Mouse (Mus musculus) embryonic facial prominence, embryonic 13.5 days (tissue): ENCODE results near the gene Il1rl2. TPM values are rescaled to one million over a fixed set of nuclear protein-coding genes. Genes with fewer than 3 reads are reported as not detected.

ENCODE experiments used
- ATAC-seq: fragments of 200-750 bp; cut with Nextera tagmentation; 2 replicates; pipeline ENCODE4 v1.8.0; 2017; ENCODE audit warnings: low read depth; ENCODE audit not compliant: insufficient number of reproducible peaks, insufficient read depth, low FRiP score, low TSS enrichment
- H3K27ac ChIP-seq: fragments of 300-500 bp; sonication (generic); 2 replicates; pipeline ENCODE4 v1.5.1; 2015; ENCODE audit warnings: moderate library complexity, mild to moderate bottlenecking, inconsistent platforms
- H3K27me3 ChIP-seq: fragments of 300-500 bp; sonication (generic); 2 replicates; pipeline ENCODE4 v1.6.1; 2015; ENCODE audit warnings: mild to moderate bottlenecking, inconsistent platforms
- H3K36me3 ChIP-seq: fragments of 300-500 bp; sonication (generic); 2 replicates; pipeline ENCODE4 v1.6.1; 2015; ENCODE audit warnings: mild to moderate bottlenecking, inconsistent platforms
- H3K4me1 ChIP-seq: fragments of 300-500 bp; sonication (generic); 2 replicates; pipeline ENCODE4 v1.6.1; 2015; ENCODE audit warnings: inconsistent platforms
- H3K4me2 ChIP-seq: fragments of 300-500 bp; sonication (generic); 2 replicates; pipeline ENCODE4 v1.6.1; 2015; ENCODE audit warnings: moderate library complexity, mild to moderate bottlenecking, inconsistent platforms
- H3K4me3 ChIP-seq: fragments of 300-500 bp; sonication (generic); 2 replicates; pipeline ENCODE4 v1.5.1; 2015; ENCODE audit warnings: mild to moderate bottlenecking, inconsistent platforms
- H3K9ac ChIP-seq: fragments of 300-500 bp; sonication (generic); 2 replicates; pipeline ENCODE4 v1.6.1; 2015; ENCODE audit warnings: mild to moderate bottlenecking, inconsistent platforms
- H3K9me3 ChIP-seq: fragments of 300-500 bp; sonication (generic); 2 replicates; pipeline ENCODE4 v1.6.1; 2016; ENCODE audit warnings: inconsistent platforms
- WGBS: fragments of 180-500 bp; shearing (Covaris S2); methylation state at CpG from one replicate; pipeline ENCODE4 v1.1.7; 2015; ENCODE audit warnings: mixed read lengths; 5-methylcytosine and 5-hydroxymethylcytosine counted together
- polyA plus RNA-seq: library from polyadenylated mRNA; unstranded; fragments of >200 nt; fragmentation: Nextera tagmentation; extraction: Ambion mirVana; gene quantifications from 2 replicates; pipeline ENCODE4 v1.2.1, GENCODE M21; 2015

Il1rl2 gene
- polyA plus RNA-seq, 1 experiment from 2014 or later, result 11.4 TPM

GRCm38 (mm10) chr1:40358351-40358750, 33.9 kb downstream of the Il1rl2 start:
- 69% methylated on average over 2 of the region's 2 CpGs for WGBS

GRCm38 (mm10) chr1:40358771-40359181, 34.4 kb downstream of the Il1rl2 start:
- WGBS, result 88% methylated on average over 4 of the region's 4 CpGs
- Histone ChIP-seq H3K27ac (no peak overlapping the region), H3K4me3 (no peak overlapping the region), H3K9ac (no peak overlapping the region), H3K36me3 (0 out of 2 replicates have a peak, but pooled peaks cover 4% of the 10 kb centered on the region), H3K4me1 (peaks cover 46% of the 10 kb centered on the region), H3K27me3 (no peaks in the 10 kb centered on the region), H3K4me2 (no peak overlapping the region), H3K9me3 (no peaks in the 10 kb centered on the region)
- no peak for ATAC-seq

More at GRCm38 (mm10) chr1:40358351-40358750, 33.9 kb downstream of the Il1rl2 start:
- H3K4me3 ChIP-seq, result no peak overlapping the region
- no peak for ATAC-seq
- H3K4me2 ChIP-seq, result no peak overlapping the region
- H3K36me3 ChIP-seq, result 0 out of 2 replicates have a peak, but pooled peaks cover 2% of the 10 kb centered on the region
- H3K4me1 ChIP-seq, result peaks cover 50% of the 10 kb centered on the region
- H3K27ac ChIP-seq, result no peak overlapping the region
- no peaks in the 10 kb centered on the region for H3K27me3 ChIP-seq
- H3K9ac ChIP-seq, result no peak overlapping the region
- H3K9me3 ChIP-seq, result no peaks in the 10 kb centered on the region

GRCm38 (mm10) chr1:40359731-40360130, 35.3 kb downstream of the Il1rl2 start:
- no peaks in the 10 kb centered on the region for H3K27me3 ChIP-seq
- no peak overlapping the region for H3K4me3 ChIP-seq
- no peak overlapping the region for H3K27ac ChIP-seq
- peaks cover 49% of the 10 kb centered on the region for H3K4me1 ChIP-seq
- H3K4me2 ChIP-seq, result no peak overlapping the region
- H3K36me3 ChIP-seq, result 0 out of 2 replicates have a peak, but pooled peaks cover 4% of the 10 kb centered on the region
- no peak for ATAC-seq
- 51% methylated on average over 2 of the region's 2 CpGs for WGBS
- H3K9me3 ChIP-seq, result no peaks in the 10 kb centered on the region
- no peak overlapping the region for H3K9ac ChIP-seq

GRCm38 (mm10) chr1:40360969-40361368, 36.6 kb downstream of the Il1rl2 start:
- Histone ChIP-seq H3K4me2 (no peak overlapping the region), H3K9me3 (no peaks in the 10 kb centered on the region), H3K27me3 (no peaks in the 10 kb centered on the region), H3K36me3 (0 out of 2 replicates have a peak, but pooled peaks cover 4% of the 10 kb centered on the region), H3K4me3 (no peak overlapping the region), H3K4me1 (peaks cover 49% of the 10 kb centered on the region), H3K27ac (no peak overlapping the region), H3K9ac (no peak overlapping the region)
- 66% methylated on average over 7 of the region's 7 CpGs for WGBS
- no peak for ATAC-seq

DNA sequence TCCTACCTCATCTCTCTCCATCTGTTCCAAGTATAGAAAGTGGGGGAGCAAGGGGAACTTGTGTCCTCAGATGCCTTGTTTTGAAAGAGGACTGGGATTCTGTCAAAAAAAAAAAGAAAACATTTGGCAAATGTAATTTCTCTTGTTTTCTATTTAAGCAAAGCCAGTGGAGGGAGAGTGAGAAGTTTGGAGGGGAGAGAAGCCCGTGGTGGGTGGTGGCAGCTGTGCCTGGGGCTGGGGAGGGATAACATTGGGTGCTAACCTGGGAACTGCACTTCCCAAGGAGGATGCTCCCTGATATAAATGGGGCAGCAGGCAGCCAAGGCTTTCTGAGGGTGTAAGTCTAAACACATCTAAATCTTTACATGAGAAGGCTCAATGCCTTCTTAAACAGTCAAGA, 37.2 kb downstream of the Il1rl2 start:
- H3K27me3 ChIP-seq, result no peaks in the 10 kb centered on the region
- 48% methylated on average over 1 of the region's 1 CpGs for WGBS
- no peak for ATAC-seq

GRCm38 (mm10) chr1:40362784-40363183, 38.4 kb downstream of the Il1rl2 start:
- WGBS, result 66% methylated on average over 11 of the region's 11 CpGs
- Histone ChIP-seq H3K27me3 (no peaks in the 10 kb centered on the region), H3K9me3 (no peaks in the 10 kb centered on the region), H3K27ac (no peak overlapping the region), H3K4me1 (peaks cover 39% of the 10 kb centered on the region), H3K9ac (no peak overlapping the region), H3K4me3 (no peak overlapping the region), H3K36me3 (0 out of 2 replicates have a peak, but pooled peaks cover 4% of the 10 kb centered on the region), H3K4me2 (no peak overlapping the region)
- ATAC-seq, result no peak

More for the DNA sequence above, 37.2 kb downstream of the Il1rl2 start:
- Histone ChIP-seq H3K27ac (0 out of 2 replicates have a peak overlapping the region, but pooled peaks have one; percentile 1), H3K9me3 (no peaks in the 10 kb centered on the region), H3K9ac (no peak overlapping the region), H3K36me3 (0 out of 2 replicates have a peak, but pooled peaks cover 4% of the 10 kb centered on the region), H3K4me1 (peaks cover 49% of the 10 kb centered on the region), H3K4me3 (no peak overlapping the region), H3K4me2 (no peak overlapping the region)

DNA sequence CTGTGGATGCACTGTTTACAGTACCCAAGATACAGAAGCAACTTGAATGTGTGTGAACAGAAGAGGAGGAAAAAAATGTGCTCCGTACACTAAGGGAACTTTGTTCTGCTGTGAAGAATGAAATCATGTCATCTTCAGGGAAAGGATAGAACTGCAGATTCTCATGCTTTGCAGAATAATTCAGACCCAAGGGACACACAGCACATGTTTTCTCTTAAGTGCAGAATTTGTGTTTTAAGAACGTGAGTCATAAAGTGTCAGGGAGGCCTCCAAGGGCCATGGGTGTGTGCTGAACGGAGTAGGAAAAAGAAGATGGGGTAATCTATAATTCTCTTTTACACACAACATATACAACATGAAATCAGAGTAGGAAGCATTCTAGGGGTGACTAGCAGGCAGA, 48.5 kb downstream of the Il1rl2 start:
- no peak overlapping the region for H3K4me3 ChIP-seq
- no peaks in the 10 kb centered on the region for H3K27me3 ChIP-seq
- 0 out of 2 replicates have a peak, but pooled peaks cover 3% of the 10 kb centered on the region for H3K4me1 ChIP-seq
- H3K27ac ChIP-seq, result no peak overlapping the region
- ATAC-seq, result no peak
- H3K9ac ChIP-seq, result no peak overlapping the region
- WGBS, result 26% methylated on average over 3 of the region's 3 CpGs
- H3K4me2 ChIP-seq, result no peak overlapping the region
- no peaks in the 10 kb centered on the region for H3K9me3 ChIP-seq
- no peaks in the 10 kb centered on the region for H3K36me3 ChIP-seq

DNA sequence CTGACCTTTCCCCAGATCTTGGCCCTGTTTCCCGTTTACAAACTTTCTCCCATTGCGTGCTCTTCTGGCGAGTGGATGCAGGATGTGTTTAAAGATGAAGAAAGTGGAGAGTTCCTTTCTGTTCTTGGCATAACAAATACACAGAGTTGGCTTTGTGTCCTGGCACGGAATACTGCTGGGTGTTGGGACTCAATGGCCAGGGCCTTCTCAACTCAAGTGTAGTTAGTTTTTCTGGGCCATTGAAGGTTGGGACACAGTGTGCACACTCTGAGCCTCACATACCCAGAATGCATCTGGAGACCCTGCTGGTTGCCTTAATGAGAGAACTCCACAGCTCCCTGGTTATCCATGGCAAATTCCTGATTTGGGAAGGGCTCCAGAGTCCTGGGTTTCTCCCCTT, 50.7 kb downstream of the Il1rl2 start:
- H3K27ac ChIP-seq, result no peak overlapping the region
- no peak overlapping the region for H3K9ac ChIP-seq
- no peaks in the 10 kb centered on the region for H3K27me3 ChIP-seq
- H3K9me3 ChIP-seq, result no peaks in the 10 kb centered on the region
- no peak overlapping the region for H3K4me2 ChIP-seq
- H3K4me1 ChIP-seq, result 0 out of 2 replicates have a peak, but pooled peaks cover 3% of the 10 kb centered on the region
- ATAC-seq, result no peak
- H3K4me3 ChIP-seq, result no peak overlapping the region
- 84% methylated on average over 4 of the region's 4 CpGs for WGBS
- no peaks in the 10 kb centered on the region for H3K36me3 ChIP-seq

- H3K4me3 ChIP-seq, result no peak overlapping the region
- ATAC-seq, result no peak
- 52% methylated on average over 7 of the region's 7 CpGs for WGBS
Observed at GRCm38 (mm10) chr1:40376745-40377144, 52.3 kb downstream of the Il1rl2 start.

GRCm38 (mm10) chr1:40378794-40379193, 54.4 kb downstream of the Il1rl2 start:
- Histone ChIP-seq H3K27me3 (no peaks in the 10 kb centered on the region), H3K9ac (no peak overlapping the region), H3K4me3 (no peak overlapping the region), H3K9me3 (no peaks in the 10 kb centered on the region), H3K4me2 (no peak overlapping the region), H3K27ac (no peak overlapping the region), H3K4me1 (no peaks in the 10 kb centered on the region), H3K36me3 (no peaks in the 10 kb centered on the region)
- WGBS, result 13% methylated on average over 8 of the region's 8 CpGs
- ATAC-seq, result no peak

More at GRCm38 (mm10) chr1:40376745-40377144, 52.3 kb downstream of the Il1rl2 start:
- Histone ChIP-seq H3K9me3 (no peaks in the 10 kb centered on the region), H3K36me3 (no peaks in the 10 kb centered on the region), H3K27ac (no peak overlapping the region), H3K9ac (no peak overlapping the region), H3K27me3 (no peaks in the 10 kb centered on the region), H3K4me2 (no peak overlapping the region), H3K4me1 (0 out of 2 replicates have a peak, but pooled peaks cover 3% of the 10 kb centered on the region)

GRCm38 (mm10) chr1:40380111-40380510, 55.7 kb downstream of the Il1rl2 start:
- no peak for ATAC-seq
- 45% methylated on average over 6 of the region's 6 CpGs for WGBS
- H3K9me3 ChIP-seq, result no peaks in the 10 kb centered on the region
- no peaks in the 10 kb centered on the region for H3K36me3 ChIP-seq
- no peak overlapping the region for H3K4me3 ChIP-seq
- no peak overlapping the region for H3K4me2 ChIP-seq
- H3K9ac ChIP-seq, result no peak overlapping the region
- H3K27ac ChIP-seq, result no peak overlapping the region
- H3K27me3 ChIP-seq, result no peaks in the 10 kb centered on the region
- H3K4me1 ChIP-seq, result no peaks in the 10 kb centered on the region

- Histone ChIP-seq H3K27me3 (no peaks in the 10 kb centered on the region), H3K9me3 (no peaks in the 10 kb centered on the region), H3K36me3 (no peaks in the 10 kb centered on the region), H3K9ac (no peak overlapping the region), H3K4me1 (no peaks in the 10 kb centered on the region), H3K27ac (no peak overlapping the region), H3K4me3 (no peak overlapping the region), H3K4me2 (no peak overlapping the region)
- ATAC-seq, result no peak
- 86% methylated on average over 11 of the region's 11 CpGs for WGBS
Observed at GRCm38 (mm10) chr1:40380990-40381389, 56.6 kb downstream of the Il1rl2 start.
